Mouse (Mus musculus): Measurements from ENCODE around the gene Ankrd42.

The Ankrd42 gene

GRCm38 (mm10) chr7:92637021-92637625, at the start of gene Ankrd42:
Ankrd42 (minus strand) TSS chr7:92637142.
- DNase-seq (ENCODE audit: extremely low read depth, insufficient read length, low spot score): peak; percentile 88

DNA sequence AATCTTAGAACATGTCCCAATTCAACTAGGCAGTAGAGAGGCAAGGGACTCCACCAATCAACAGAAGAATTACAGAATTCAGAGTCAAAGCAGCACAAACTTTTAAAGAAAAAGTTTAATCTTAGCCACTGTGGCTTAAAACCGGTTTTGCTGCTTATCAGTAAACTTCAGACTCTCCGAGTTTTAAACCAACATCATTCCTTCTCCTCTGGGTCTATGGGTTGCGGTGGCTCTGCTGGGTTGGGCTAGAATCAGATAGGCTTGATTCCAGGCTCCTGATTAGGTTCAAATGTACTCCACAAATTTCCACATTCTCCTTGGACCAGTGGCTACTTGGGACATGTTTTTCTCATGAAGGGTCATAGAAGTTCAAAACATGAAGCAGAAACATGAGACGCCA, 40.4 kb upstream of the Ankrd42 start:
- no peak for DNase-seq (ENCODE audit: extremely low read depth, insufficient read length, low spot score)

DNA sequence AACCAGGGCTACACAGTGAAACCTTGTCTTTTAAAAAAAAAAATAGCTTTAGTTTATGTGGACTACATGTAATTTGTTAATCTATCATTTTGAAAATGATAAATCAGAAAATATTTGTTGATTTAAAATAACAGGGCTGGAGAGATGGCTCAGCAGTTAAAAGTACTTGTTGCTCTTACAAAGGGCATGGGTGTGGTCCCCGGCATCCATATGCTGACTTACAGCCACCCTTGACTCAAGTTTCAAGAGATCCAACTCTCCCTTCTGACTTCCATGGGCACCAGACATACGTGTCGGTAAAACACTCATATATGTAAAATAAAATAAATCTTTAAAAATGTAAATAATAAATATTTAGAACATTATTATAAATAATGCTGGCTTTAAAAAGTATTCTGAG, 38.2 kb upstream of the Ankrd42 start:
- DNase-seq (ENCODE audit: extremely low read depth, insufficient read length, low spot score): no peak

DNA sequence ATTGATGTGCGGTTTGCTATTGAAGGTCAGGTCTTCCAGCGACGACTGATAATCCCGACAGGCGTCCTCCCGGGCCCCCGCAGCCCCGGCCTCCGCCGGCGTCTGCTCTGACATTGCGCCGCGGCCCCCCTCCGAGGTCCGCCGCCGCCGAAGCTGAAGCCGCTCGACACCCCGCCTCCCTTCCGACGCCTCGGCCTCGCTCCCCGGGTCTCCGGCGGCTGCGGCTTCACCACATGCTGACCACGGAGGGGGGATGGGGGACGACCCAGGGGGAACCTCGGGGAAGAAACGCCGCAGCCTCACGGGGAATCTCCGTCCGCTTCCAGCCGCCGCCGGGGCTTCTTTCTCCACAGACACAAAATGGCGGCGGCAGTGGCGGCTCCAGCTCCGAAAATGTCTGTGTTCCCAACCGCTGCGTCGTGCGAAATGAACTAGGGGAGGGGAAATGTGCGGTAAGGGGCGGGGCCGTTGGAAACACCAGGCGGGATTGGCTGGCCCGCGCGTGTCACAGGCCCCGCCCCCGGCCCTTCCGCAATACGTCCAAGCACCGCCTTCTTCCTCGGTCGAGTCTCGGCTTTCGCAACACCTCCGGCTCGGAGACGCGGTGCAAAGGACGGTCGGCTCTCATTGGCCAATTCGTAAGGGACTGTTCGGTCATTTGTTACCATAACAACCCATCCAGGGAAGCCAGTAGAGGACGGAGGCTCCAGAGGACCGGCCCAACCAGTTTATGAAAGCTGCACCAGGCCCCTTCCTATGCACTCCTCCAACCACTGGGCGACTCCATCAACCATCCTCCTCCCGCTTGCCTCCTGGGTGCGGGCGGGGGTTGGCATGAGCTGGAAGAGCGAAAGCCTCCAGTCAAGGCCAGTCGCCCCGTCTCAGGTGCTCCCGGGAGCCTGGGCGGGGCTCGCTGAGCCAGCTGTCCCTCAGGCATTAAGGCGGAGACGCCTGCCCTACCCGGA, 32.8 kb upstream of the Ankrd42 start, which contains the start of gene Pcf11:
Gene Pcf11 (minus strand): TSS at position 428 of the 965 bp plus-strand sequence.
- DNase-seq (ENCODE audit: extremely low read depth, insufficient read length, low spot score): peak; percentile 97

- peak; percentile 65 for DNase-seq (ENCODE audit: extremely low read depth, insufficient read length, low spot score)
These were observed 32.0 kb upstream of the Ankrd42 start for GRCm38 (mm10) chr7:92668791-92669506.

GRCm38 (mm10) chr7:92666274-92666820, 29.4 kb upstream of the Ankrd42 start:
- no peak for DNase-seq (ENCODE audit: extremely low read depth, insufficient read length, low spot score)

GRCm38 (mm10) chr7:92658050-92658449, 21.1 kb upstream of the Ankrd42 start:
- DNase-seq (ENCODE audit: extremely low read depth, insufficient read length, low spot score): no peak

DNA sequence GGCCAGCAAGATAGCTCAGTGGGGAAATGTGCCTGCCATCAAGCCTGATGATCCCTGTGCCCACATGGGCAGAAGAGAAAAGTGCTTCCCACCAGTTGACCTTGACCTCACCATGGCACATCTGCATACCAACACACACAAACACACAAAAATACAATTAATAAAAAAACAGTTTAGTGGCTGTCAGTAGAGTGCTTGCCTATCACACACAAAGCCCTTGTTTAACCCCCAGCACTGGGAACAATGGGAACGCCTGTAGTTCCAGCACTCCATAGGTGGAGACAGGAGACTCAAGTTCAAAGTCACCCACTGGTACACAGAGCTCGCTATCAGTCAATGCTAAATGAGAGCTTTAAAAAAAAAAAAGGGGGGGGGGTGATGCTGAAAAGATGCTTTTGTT, 19.4 kb upstream of the Ankrd42 start:
- DNase-seq (ENCODE audit: extremely low read depth, insufficient read length, low spot score): no peak

GRCm38 (mm10) chr7:92653329-92653728, 16.4 kb upstream of the Ankrd42 start:
- DNase-seq (ENCODE audit: extremely low read depth, insufficient read length, low spot score): no peak

DNA sequence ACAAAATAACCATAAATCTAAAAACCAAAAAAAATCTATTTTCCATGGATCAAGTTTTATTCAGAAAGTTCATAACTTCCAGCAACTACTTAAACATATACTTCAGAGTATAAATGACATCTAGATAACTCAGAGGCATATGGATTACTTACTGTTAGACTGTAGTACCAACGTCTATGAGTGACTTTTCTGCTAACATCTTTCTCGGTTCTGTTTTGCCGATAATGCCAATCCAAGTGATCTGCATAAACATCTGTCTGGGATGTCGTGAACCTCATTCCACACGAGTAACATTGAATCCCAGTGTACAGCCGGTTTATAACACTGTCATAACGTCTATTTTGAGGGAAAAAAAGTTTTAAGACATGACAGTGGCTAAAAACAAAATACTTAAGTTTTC, 10.8 kb upstream of the Ankrd42 start:
- DNase-seq (ENCODE audit: extremely low read depth, insufficient read length, low spot score): no peak

- DNase-seq (ENCODE audit: extremely low read depth, insufficient read length, low spot score): no peak
These were observed 5.4 kb upstream of the Ankrd42 start for GRCm38 (mm10) chr7:92642358-92642757.

DNA sequence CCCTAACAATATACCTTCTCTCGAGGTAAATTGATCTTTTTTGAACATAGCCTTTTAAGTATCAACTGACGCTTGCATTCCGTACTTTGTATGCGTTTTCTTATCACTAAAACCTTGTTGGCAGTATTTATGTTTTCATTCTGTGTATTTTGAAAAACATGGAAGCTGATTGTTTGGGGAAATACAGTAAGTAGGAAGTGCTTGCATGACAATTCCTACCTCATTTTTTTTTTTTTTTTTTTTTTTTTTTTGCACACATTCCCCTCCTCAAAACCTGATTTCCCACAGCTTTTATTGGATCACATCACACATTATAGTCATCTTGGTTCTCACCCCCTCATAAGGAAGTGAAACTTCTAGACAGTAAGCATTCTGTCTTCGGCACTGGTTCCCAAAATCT, 1.1 kb upstream of the Ankrd42 start:
- no peak for DNase-seq (ENCODE audit: extremely low read depth, insufficient read length, low spot score)

DNA sequence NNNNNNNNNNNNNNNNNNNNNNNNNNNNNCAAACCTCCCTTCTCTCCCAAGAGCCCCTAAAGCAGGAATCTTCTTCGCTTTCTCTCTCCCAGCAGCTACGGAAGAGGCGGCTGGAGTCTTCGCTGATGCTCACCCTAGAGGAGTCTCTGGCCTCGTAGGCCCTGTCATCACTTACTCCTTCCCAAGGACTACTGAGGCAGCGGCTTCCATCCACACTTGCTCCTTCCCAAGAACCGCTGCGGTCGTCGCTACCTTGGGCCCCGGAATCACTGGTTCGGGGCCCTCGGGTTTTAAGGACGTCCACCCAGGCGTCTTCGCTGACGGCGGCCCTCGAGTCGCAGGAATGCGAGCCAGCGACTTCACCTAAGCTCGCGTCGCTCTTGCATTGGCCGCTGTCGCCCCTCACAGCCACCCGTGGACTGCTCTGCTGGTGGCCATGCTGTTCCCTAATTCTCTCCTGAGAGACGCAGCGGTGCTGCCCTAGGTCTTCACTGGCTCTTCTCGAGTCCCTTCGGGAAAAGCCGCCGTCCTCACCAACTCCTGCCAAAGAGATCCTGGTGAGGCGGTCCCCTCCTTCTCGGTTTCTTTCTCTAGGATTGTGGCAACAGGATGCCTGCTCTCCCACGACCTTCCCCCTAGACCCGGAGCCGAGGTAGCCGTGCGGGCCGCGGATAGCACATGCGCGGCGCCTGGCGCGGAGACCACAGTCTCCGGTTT, 489 bp downstream of the Ankrd42 start:
- no peak for DNase-seq (ENCODE audit: extremely low read depth, insufficient read length, low spot score)

- DNase-seq (ENCODE audit: extremely low read depth, insufficient read length, low spot score): no peak
These were observed 6.8 kb downstream of the Ankrd42 start for GRCm38 (mm10) chr7:92630167-92630566.

DNA sequence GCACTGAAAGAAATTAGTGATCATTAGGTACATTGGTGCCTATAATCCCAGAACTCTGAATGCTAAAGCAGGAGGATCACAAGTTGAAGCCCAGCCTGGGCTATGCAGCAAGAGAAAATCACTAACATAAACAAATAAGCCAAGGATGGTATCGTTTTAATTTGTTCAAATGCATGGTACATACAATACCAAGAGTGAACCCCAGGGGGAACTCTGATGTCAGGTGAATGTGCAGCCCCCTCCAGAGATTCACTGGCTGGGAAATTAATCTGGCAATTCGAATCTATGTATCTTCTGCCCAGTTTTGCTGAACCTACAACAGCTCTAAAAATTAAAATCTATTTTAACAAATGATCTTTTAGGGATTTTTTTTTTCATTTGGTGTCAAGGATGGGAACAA, 12.5 kb downstream of the Ankrd42 start:
- no peak for DNase-seq (ENCODE audit: extremely low read depth, insufficient read length, low spot score)

- no peak for DNase-seq (ENCODE audit: extremely low read depth, insufficient read length, low spot score)
These were observed 26.1 kb downstream of the Ankrd42 start for GRCm38 (mm10) chr7:92610830-92611229.

GRCm38 (mm10) chr7:92604961-92605360, 32.0 kb downstream of the Ankrd42 start:
- DNase-seq (ENCODE audit: extremely low read depth, insufficient read length, low spot score): peak; percentile 19

DNA sequence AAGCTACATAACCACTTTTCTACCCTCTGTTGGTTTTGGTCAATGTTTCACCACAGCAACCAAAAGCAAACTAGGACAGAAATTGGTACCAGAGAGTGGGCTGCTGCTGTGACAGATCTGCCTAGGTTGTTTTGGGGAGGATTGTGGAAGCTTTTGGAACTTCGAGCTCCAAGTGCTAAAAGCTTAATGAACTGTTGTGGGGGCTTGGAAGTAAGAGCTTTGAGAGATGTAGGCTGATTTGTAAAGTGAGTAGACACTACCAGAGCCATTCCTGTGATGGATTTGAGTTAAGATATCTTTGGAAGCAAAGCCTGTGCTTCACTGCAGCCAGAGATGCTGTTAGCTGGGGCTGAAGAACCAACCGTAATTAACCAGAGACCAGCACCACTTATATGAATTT, 46.1 kb downstream of the Ankrd42 start:
- DNase-seq (ENCODE audit: extremely low read depth, insufficient read length, low spot score): no peak

GRCm38 (mm10) chr7:92589986-92590385, 47.0 kb downstream of the Ankrd42 start:
- no peak for DNase-seq (ENCODE audit: extremely low read depth, insufficient read length, low spot score)

DNA sequence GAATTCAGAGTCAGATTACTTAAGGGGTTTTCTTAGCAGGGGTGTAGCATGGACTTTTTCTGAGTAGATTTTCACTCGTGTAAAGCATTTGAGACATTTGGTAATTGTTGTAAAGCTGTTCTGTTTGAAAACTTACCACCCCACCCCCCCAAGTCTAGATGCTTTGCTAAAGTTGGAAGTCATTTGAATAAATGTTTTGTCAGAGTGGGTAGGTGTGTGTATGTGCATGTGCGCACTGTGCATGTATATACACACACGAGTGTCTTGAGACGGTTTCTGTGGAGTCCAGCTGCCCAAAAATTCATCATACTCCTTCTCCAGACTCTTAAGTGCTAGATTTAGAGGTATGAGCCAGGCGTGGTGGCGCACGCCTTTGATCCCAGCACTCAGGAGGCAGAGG, 53.4 kb downstream of the Ankrd42 start:
- DNase-seq (ENCODE audit: extremely low read depth, insufficient read length, low spot score): no peak
